Mouse (Mus musculus): ENCODE measurements around the gene Cdk5r2. TPM values are rescaled to one million over a fixed set of nuclear protein-coding genes. Genes with fewer than 3 reads are reported as not detected.

Cdk5r2 gene
- polyA plus RNA-seq (2014; fragmentation: Illumina TruSeq; extraction: RNeasy Lipid Tissue Mini Kit (QIAGEN cat#74804); ENCODE audit: low read depth, low replicate concordance) = not detected

DNA sequence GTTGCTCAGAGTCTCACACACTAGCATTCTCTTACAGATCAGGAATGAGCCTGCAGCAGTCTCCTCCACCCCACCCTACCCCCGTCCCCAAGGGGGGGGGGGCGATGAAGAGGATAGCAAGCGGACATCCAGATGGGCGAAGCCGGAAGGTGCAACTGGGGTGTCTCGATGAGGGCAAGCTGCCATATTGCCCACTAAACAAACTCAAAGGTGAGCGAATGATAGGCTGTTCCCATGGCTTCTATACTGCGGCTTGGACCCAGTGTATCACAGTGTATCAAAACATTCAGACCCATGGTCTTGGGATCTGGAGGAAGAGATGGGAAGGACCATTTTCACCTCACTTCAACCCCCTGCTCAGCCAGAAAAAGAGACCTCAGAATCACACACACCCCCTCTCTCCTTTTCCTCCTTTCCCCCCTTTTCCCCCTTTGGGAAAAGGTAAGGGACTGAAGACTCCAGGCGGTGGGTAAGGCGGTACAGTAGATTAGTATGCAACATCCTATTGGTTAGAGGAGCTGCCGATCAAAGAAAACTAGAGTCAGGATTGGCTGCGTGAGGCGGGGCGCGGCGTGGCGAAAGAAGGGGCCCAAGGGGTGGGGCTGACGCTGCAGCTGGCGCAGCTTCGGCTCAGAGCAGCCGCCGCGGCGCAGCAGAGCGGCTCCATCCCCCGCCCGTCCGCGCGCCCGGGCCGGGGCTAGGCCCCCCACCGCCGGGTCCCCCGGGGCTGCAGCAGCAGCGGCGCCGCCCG, at the start of gene Cdk5r2:
TSS of gene Cdk5r2 (plus strand) at position 629 of the 751 bp plus-strand sequence.

GRCm38 (mm10) chr1:74885369-74886042, 30.8 kb downstream of the Cdk5r2 start, which contains the start of gene Fev:
Gene Fev, minus strand, starts transcription at chr1:74885419.

DNA sequence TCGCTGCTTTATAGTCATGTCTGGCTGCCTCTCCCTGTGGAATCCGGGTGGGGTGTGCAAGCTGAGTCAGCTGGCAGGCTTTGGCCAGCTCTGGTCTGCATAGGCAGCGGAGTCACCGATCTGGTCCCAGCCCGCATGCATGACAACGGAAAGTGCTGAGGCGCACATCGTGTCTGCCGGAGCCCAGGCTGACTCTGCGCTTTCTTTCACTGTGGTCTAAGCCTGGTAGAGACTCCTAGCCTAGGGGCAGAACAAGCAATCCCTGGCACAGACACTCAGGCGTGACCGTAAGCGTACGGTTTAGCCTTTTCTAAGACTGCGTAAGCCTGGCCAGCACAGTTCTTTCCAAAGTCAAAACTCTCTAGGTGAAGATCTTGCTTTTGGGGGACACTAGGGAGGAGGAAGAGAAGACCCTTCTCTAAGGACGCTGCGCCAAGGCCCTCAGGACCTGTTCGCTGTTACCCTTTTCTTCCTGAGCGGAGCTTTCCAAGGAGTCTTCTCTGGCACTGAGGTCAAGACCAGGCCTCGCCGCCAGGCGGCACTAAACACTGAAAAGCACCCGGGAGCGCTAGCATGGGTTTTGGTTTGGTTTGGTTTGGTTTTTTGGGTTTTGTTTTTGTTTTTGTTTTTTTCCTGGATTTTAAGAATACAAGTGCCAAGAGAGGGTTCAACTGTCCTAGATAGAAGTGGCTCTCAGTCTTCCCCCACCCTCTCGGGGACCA, 38.6 kb downstream of the Cdk5r2 start, which contains the start of gene Cryba2:
TSS of gene Cryba2 (minus strand) at position 10 of the 722 bp plus-strand sequence.

Other genes with a start within 250 kb of the Cdk5r2 start
- 9.1 TPM for gene Ttll4, start 193.2 kb upstream of the Cdk5r2 start, polyA plus RNA-seq (2014; fragmentation: Illumina TruSeq; extraction: RNeasy Lipid Tissue Mini Kit (QIAGEN cat#74804); ENCODE audit: low read depth, low replicate concordance)
- 29.9 TPM for gene Cyp27a1, start 141.4 kb upstream of the Cdk5r2 start, polyA plus RNA-seq (2014; fragmentation: Illumina TruSeq; extraction: RNeasy Lipid Tissue Mini Kit (QIAGEN cat#74804); ENCODE audit: low read depth, low replicate concordance)
- 3.5 TPM for gene Prkag3, start 105.7 kb upstream of the Cdk5r2 start, polyA plus RNA-seq (2014; fragmentation: Illumina TruSeq; extraction: RNeasy Lipid Tissue Mini Kit (QIAGEN cat#74804); ENCODE audit: low read depth, low replicate concordance)
- not detected for gene Wnt6, start 83.0 kb upstream of the Cdk5r2 start, polyA plus RNA-seq (2014; fragmentation: Illumina TruSeq; extraction: RNeasy Lipid Tissue Mini Kit (QIAGEN cat#74804); ENCODE audit: low read depth, low replicate concordance)
- not detected for gene Wnt10a, start 63.4 kb upstream of the Cdk5r2 start, polyA plus RNA-seq (2014; fragmentation: Illumina TruSeq; extraction: RNeasy Lipid Tissue Mini Kit (QIAGEN cat#74804); ENCODE audit: low read depth, low replicate concordance)
- gene Fev, start 30.5 kb downstream of the Cdk5r2 start, polyA plus RNA-seq (2014; fragmentation: Illumina TruSeq; extraction: RNeasy Lipid Tissue Mini Kit (QIAGEN cat#74804); ENCODE audit: low read depth, low replicate concordance) = not detected
- gene Cryba2, start 38.2 kb downstream of the Cdk5r2 start, polyA plus RNA-seq (2014; fragmentation: Illumina TruSeq; extraction: RNeasy Lipid Tissue Mini Kit (QIAGEN cat#74804); ENCODE audit: low read depth, low replicate concordance) = not detected
- not detected for gene Cfap65, start 80.7 kb downstream of the Cdk5r2 start, polyA plus RNA-seq (2014; fragmentation: Illumina TruSeq; extraction: RNeasy Lipid Tissue Mini Kit (QIAGEN cat#74804); ENCODE audit: low read depth, low replicate concordance)
- gene Ihh, start 96.7 kb downstream of the Cdk5r2 start, polyA plus RNA-seq (2014; fragmentation: Illumina TruSeq; extraction: RNeasy Lipid Tissue Mini Kit (QIAGEN cat#74804); ENCODE audit: low read depth, low replicate concordance) = not detected